Mouse (Mus musculus): ENCODE measurements at regions not wholly inside any gene's neighbourhood (a gene's known extent, or its start where the extent isn't known, plus 50 kb on each side); places are given as distances from the start of the nearest gene placed in this dataset.

GRCm38 (mm10) chr10:50137783-50138182, 349.2 kb upstream of the Grik2 start:
- Histone ChIP-seq H3K27me3 (ENCODE audit: insufficient read depth, low read length) (no peaks in the 10 kb centered on the region), H3K9me3 (ENCODE audit: low read depth, low read length) (no peaks in the 10 kb centered on the region), H3K4me2 (no peak overlapping the region), H3K27ac (ENCODE audit: low read depth) (no peak overlapping the region), H3K4me1 (ENCODE audit: insufficient read depth) (no peaks in the 10 kb centered on the region), H3K4me3 (ENCODE audit: low read depth, low read length) (no peak overlapping the region), H3K9ac (no peak overlapping the region), H3K36me3 (ENCODE audit: insufficient read depth) (no peaks in the 10 kb centered on the region)
- ATAC-seq (ENCODE audit: insufficient read depth): peak; percentile 65; the same call in 1 of the 2 replicates
- no peak for TF ChIP-seq CTCF (IDR thresholded peaks at IDR 0.05; ENCODE audit: low read depth)
- DNase-seq: peak; percentile 61
- WGBS: 43% methylated on average over 7 of the region's 7 CpGs

GRCm38 (mm10) chr10:50136165-50136564, 347.6 kb upstream of the Grik2 start:
- Histone ChIP-seq H3K27ac (ENCODE audit: low read depth) (no peak overlapping the region), H3K9ac (no peak overlapping the region), H3K4me1 (ENCODE audit: insufficient read depth) (no peaks in the 10 kb centered on the region), H3K27me3 (ENCODE audit: insufficient read depth, low read length) (no peaks in the 10 kb centered on the region), H3K4me2 (no peak overlapping the region), H3K4me3 (ENCODE audit: low read depth, low read length) (no peak overlapping the region), H3K36me3 (ENCODE audit: insufficient read depth) (no peaks in the 10 kb centered on the region), H3K9me3 (ENCODE audit: low read depth, low read length) (no peaks in the 10 kb centered on the region)
- ATAC-seq (ENCODE audit: insufficient read depth): no peak
- no peak for TF ChIP-seq CTCF (IDR thresholded peaks at IDR 0.05; ENCODE audit: low read depth)
- no peak for DNase-seq
- 83% methylated on average over 1 of the region's 1 CpGs for WGBS

- no peak overlapping the region for H3K9ac ChIP-seq
- no peaks in the 10 kb centered on the region for H3K4me1 ChIP-seq (ENCODE audit: insufficient read depth)
- H3K27me3 ChIP-seq (ENCODE audit: insufficient read depth, low read length): no peaks in the 10 kb centered on the region
- H3K9me3 ChIP-seq (ENCODE audit: low read depth, low read length): no peaks in the 10 kb centered on the region
- no peak overlapping the region for H3K4me3 ChIP-seq (ENCODE audit: low read depth, low read length)
- H3K4me2 ChIP-seq: no peak overlapping the region
- H3K27ac ChIP-seq (ENCODE audit: low read depth): no peak overlapping the region
- no peak for DNase-seq
- H3K36me3 ChIP-seq (ENCODE audit: insufficient read depth): no peaks in the 10 kb centered on the region
- ATAC-seq (ENCODE audit: insufficient read depth): no peak
- no peak for TF ChIP-seq CTCF (IDR thresholded peaks at IDR 0.05; ENCODE audit: low read depth)
- 29% methylated on average over 1 of the region's 1 CpGs for WGBS
Observed at GRCm38 (mm10) chr10:50135499-50135898, 346.9 kb upstream of the Grik2 start.
